Mouse (Mus musculus): ENCODE measurements around the gene Fam205a1.

DNA sequence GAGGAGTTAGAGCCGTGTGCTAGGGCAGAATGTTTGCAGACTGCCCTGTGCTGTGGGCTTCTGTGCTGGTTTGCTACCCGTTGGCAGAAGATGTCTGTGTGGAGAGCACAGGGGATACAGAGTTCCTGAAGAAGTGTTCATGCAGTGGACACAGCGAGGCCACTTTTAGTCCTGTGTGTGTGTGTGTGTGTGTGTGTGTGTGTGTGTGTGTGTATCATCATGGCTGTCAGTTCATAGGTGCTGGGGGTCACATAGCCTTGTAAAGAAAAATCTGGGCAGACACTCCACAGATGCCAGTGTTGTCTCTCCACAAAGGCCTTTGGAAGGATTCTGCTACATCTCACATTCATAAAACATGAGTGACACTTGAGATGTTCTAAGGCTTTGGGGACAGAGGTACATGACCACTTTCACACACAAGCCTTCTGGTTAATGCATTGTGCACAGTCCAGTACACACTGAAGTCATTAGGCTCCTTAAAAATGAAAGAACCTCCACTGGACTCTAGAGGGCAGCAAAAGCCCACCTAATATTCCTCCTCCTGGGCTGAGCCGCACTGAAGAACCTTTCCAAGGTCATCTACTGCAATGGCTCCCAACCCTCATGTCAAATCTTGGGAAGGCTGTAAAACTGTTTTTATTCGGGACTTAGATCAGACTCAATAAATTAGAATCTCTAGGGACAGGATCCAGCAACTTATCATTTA lies 23.1 kb upstream of the Fam205a1 start:
- TF ChIP-seq CTCF (IDR thresholded peaks at IDR 0.05; ENCODE audit: extremely low read depth, insufficient read length, insufficient replicate concordance, low read depth, low read length) = peak; percentile 43; the same call in 1 of the 2 replicates
- no peak for TF ChIP-seq POLR2A (IDR thresholded peaks at IDR 0.05; ENCODE audit: low read depth, low read length)
